Mouse (Mus musculus) stomach, embryonic 16.5 days (tissue): ENCODE results near the gene Medag. TPM values are rescaled to one million over a fixed set of nuclear protein-coding genes. Genes with fewer than 3 reads are reported as not detected.

Source experiments
- ATAC-seq: fragments of 200-750 bp; cut with Nextera tagmentation; 2 replicates; pipeline ENCODE4 v1.8.0; 2017; ENCODE audit warnings: moderate number of reproducible peaks, moderate TSS enrichment; ENCODE audit not compliant: insufficient read depth, low FRiP score
- H3K27ac ChIP-seq: fragments of 300-500 bp; sonication (generic); 2 replicates; pipeline ENCODE4 v1.5.1; 2014; ENCODE audit warnings: low read length
- H3K27me3 ChIP-seq: fragments of 300-500 bp; sonication (generic); 2 replicates; pipeline ENCODE4 v1.6.1; 2014; ENCODE audit warnings: low read length, control low read depth, mixed read lengths; ENCODE audit not compliant: control insufficient read depth, insufficient read depth
- H3K36me3 ChIP-seq: fragments of 300-500 bp; sonication (generic); 2 replicates; pipeline ENCODE4 v1.6.1; 2014; ENCODE audit warnings: low read length; ENCODE audit not compliant: control insufficient read depth, insufficient read depth
- H3K4me1 ChIP-seq: fragments of 300-500 bp; sonication (generic); 2 replicates; pipeline ENCODE4 v1.6.1; 2014; ENCODE audit warnings: low read length, control low read depth, mixed read lengths; ENCODE audit not compliant: control insufficient read depth, insufficient read depth
- H3K4me2 ChIP-seq: fragments of 300-500 bp; sonication (generic); 2 replicates; pipeline ENCODE4 v1.6.1; 2014; ENCODE audit warnings: low read depth, low read length, mixed read lengths
- H3K4me3 ChIP-seq: fragments of 300-500 bp; sonication (generic); replicated peaks from 2 replicates; pipeline ENCODE4 v1.5.1; 2014; ENCODE audit warnings: mild to moderate bottlenecking, low read length
- H3K9ac ChIP-seq: fragments of 300-500 bp; sonication (generic); 2 replicates; pipeline ENCODE4 v1.6.1; 2014; ENCODE audit warnings: low read length
- H3K9me3 ChIP-seq: fragments of 300-500 bp; sonication (generic); replicated peaks from 2 replicates; pipeline ENCODE4 v1.6.1; 2016; ENCODE audit warnings: low read length, control low read depth; ENCODE audit not compliant: control insufficient read depth
- whole genome bisulfite sequencing: fragments of 180-500 bp; shearing (Covaris S2); extraction: QIAGEN DNeasy Blood & Tissue Kit; methylation state at CpG from one replicate; pipeline ENCODE4 v1.1.7; 2014; 5-methylcytosine and 5-hydroxymethylcytosine counted together
- polyA plus RNA-seq: library from polyadenylated mRNA; unstranded; fragments of >200 nt; fragmentation: Nextera tagmentation; extraction: Ambion mirVana; gene quantifications from 2 replicates; pipeline ENCODE4 v1.2.1, GENCODE M21; 2015

The Medag gene
- polyA plus RNA-seq, 1 experiment from 2014 or later: 4.4 TPM

GRCm38 (mm10) chr5:149373224-149373623 is 38.3 kb upstream of the Medag start:
- H3K4me1 ChIP-seq: peaks cover 38% of the 10 kb centered on the region
- no peak overlapping the region for H3K9ac ChIP-seq
- no peaks in the 10 kb centered on the region for H3K27me3 ChIP-seq
- H3K9me3 ChIP-seq: no peaks in the 10 kb centered on the region
- no peak overlapping the region for H3K4me3 ChIP-seq
- ATAC-seq: peak; percentile 61
- WGBS: 11% methylated on average over 9 of the region's 9 CpGs
- no peaks in the 10 kb centered on the region for H3K36me3 ChIP-seq
- H3K27ac ChIP-seq: 0 out of 2 replicates have a peak overlapping the region, but pooled peaks have one; percentile 5
- no peak overlapping the region for H3K4me2 ChIP-seq

GRCm38 (mm10) chr5:149374026-149374425 is 37.5 kb upstream of the Medag start:
- WGBS: 55% methylated on average over 7 of the region's 7 CpGs

GRCm38 (mm10) chr5:149375074-149375888 is 36.3 kb upstream of the Medag start:
- no peak overlapping the region for H3K4me3 ChIP-seq
- peaks cover 37% of the 10 kb centered on the region for H3K4me1 ChIP-seq
- 41% methylated on average over 14 of the region's 14 CpGs for WGBS
- H3K4me2 ChIP-seq: no peak overlapping the region
- H3K9me3 ChIP-seq: no peaks in the 10 kb centered on the region
- peak overlapping the region; percentile 31; the same call in 1 of the 2 replicates for H3K27ac ChIP-seq
- no peaks in the 10 kb centered on the region for H3K36me3 ChIP-seq
- no peak for ATAC-seq
- no peaks in the 10 kb centered on the region for H3K27me3 ChIP-seq
- H3K9ac ChIP-seq: peak overlapping the region; percentile 34; the same call in 1 of the 2 replicates

More at GRCm38 (mm10) chr5:149374026-149374425, 37.5 kb upstream of the Medag start:
- ATAC-seq: no peak
- H3K36me3 ChIP-seq: no peaks in the 10 kb centered on the region
- peaks cover 33% of the 10 kb centered on the region for H3K4me1 ChIP-seq
- peak overlapping the region; percentile 10; the same call in 1 of the 2 replicates for H3K9ac ChIP-seq
- no peak overlapping the region for H3K4me3 ChIP-seq
- no peaks in the 10 kb centered on the region for H3K9me3 ChIP-seq
- peak overlapping the region; percentile 17; the same call in 1 of the 2 replicates for H3K27ac ChIP-seq
- H3K27me3 ChIP-seq: no peaks in the 10 kb centered on the region
- no peak overlapping the region for H3K4me2 ChIP-seq

- Histone ChIP-seq H3K4me2 (no peak overlapping the region), H3K27me3 (no peaks in the 10 kb centered on the region), H3K9me3 (no peaks in the 10 kb centered on the region), H3K4me3 (no peak overlapping the region), H3K36me3 (no peaks in the 10 kb centered on the region), H3K4me1 (peaks cover 40% of the 10 kb centered on the region), H3K27ac (peak overlapping the region; percentile 31; the same call in 1 of the 2 replicates), H3K9ac (peak overlapping the region; percentile 34; the same call in 1 of the 2 replicates)
- under 1% methylated on average over 8 of the region's 8 CpGs for WGBS
- ATAC-seq: peak; percentile 62; the same call in 1 of the 2 replicates
Measured at GRCm38 (mm10) chr5:149375889-149376212, 35.7 kb upstream of the Medag start.

GRCm38 (mm10) chr5:149376367-149376766 is 35.2 kb upstream of the Medag start:
- no peaks in the 10 kb centered on the region for H3K9me3 ChIP-seq
- no peaks in the 10 kb centered on the region for H3K27me3 ChIP-seq
- H3K9ac ChIP-seq: no peak overlapping the region
- WGBS: 71% methylated on average over 7 of the region's 7 CpGs
- H3K4me1 ChIP-seq: peaks cover 42% of the 10 kb centered on the region
- H3K27ac ChIP-seq: peak overlapping the region; percentile 17; the same call in 1 of the 2 replicates
- no peaks in the 10 kb centered on the region for H3K36me3 ChIP-seq
- ATAC-seq: no peak
- no peak overlapping the region for H3K4me3 ChIP-seq
- no peak overlapping the region for H3K4me2 ChIP-seq

- no peaks in the 10 kb centered on the region for H3K9me3 ChIP-seq
- no peaks in the 10 kb centered on the region for H3K27me3 ChIP-seq
- no peaks in the 10 kb centered on the region for H3K36me3 ChIP-seq
- no peak overlapping the region for H3K9ac ChIP-seq
- 9% methylated on average over 6 of the region's 6 CpGs for WGBS
- ATAC-seq: no peak
- H3K4me2 ChIP-seq: no peak overlapping the region
- H3K4me3 ChIP-seq: no peak overlapping the region
- peaks cover 50% of the 10 kb centered on the region for H3K4me1 ChIP-seq
- peak overlapping the region; percentile 31 for H3K27ac ChIP-seq
Measured at GRCm38 (mm10) chr5:149377253-149377652, 34.3 kb upstream of the Medag start.

GRCm38 (mm10) chr5:149378566-149378965 is 33.0 kb upstream of the Medag start:
- H3K4me2 ChIP-seq: no peak overlapping the region
- WGBS: 77% methylated on average over 7 of the region's 7 CpGs

GRCm38 (mm10) chr5:149379131-149379784 is 32.3 kb upstream of the Medag start:
- no peak overlapping the region for H3K4me3 ChIP-seq
- peak overlapping the region; percentile 58 for H3K27ac ChIP-seq
- ATAC-seq: peak; percentile 18; the same call in 1 of the 2 replicates
- no peaks in the 10 kb centered on the region for H3K36me3 ChIP-seq
- no peaks in the 10 kb centered on the region for H3K9me3 ChIP-seq
- 72% methylated on average over 16 of the region's 16 CpGs for WGBS
- no peaks in the 10 kb centered on the region for H3K27me3 ChIP-seq
- no peak overlapping the region for H3K9ac ChIP-seq
- H3K4me1 ChIP-seq: peaks cover 49% of the 10 kb centered on the region
- no peak overlapping the region for H3K4me2 ChIP-seq

More at GRCm38 (mm10) chr5:149378566-149378965, 33.0 kb upstream of the Medag start:
- ATAC-seq: no peak
- Histone ChIP-seq H3K4me1 (peaks cover 49% of the 10 kb centered on the region), H3K9ac (no peak overlapping the region), H3K9me3 (no peaks in the 10 kb centered on the region), H3K27me3 (no peaks in the 10 kb centered on the region), H3K36me3 (no peaks in the 10 kb centered on the region), H3K4me3 (no peak overlapping the region), H3K27ac (0 out of 2 replicates have a peak overlapping the region, but pooled peaks have one; percentile 58)

GRCm38 (mm10) chr5:149379861-149380260 is 31.7 kb upstream of the Medag start:
- H3K27me3 ChIP-seq: no peaks in the 10 kb centered on the region
- H3K4me1 ChIP-seq: peaks cover 49% of the 10 kb centered on the region
- no peak overlapping the region for H3K9ac ChIP-seq
- WGBS: 90% methylated on average over 8 of the region's 8 CpGs
- no peaks in the 10 kb centered on the region for H3K9me3 ChIP-seq
- no peaks in the 10 kb centered on the region for H3K36me3 ChIP-seq
- H3K27ac ChIP-seq: peak overlapping the region; percentile 58
- H3K4me2 ChIP-seq: no peak overlapping the region
- ATAC-seq: no peak
- H3K4me3 ChIP-seq: no peak overlapping the region
